Mouse (Mus musculus) forebrain, embryonic 15.5 days (tissue): ENCODE results near the gene Cbr4. TPM values are rescaled to one million over a fixed set of nuclear protein-coding genes. Genes with fewer than 3 reads are reported as not detected.

Experiments used
- ATAC-seq: fragments of 200-750 bp; cut with Nextera tagmentation; replicated peaks from 2 replicates; pipeline ENCODE4 v1.8.0; 2017; ENCODE audit warnings: mild to moderate bottlenecking, moderate TSS enrichment, moderate library complexity
- H3K27ac ChIP-seq: fragments of 300-500 bp; sonication (generic); replicated peaks from 2 replicates; pipeline ENCODE4 v1.5.1; 2015; ENCODE audit warnings: mild to moderate bottlenecking, inconsistent platforms
- H3K27me3 ChIP-seq: fragments of 300-500 bp; sonication (generic); 2 replicates; pipeline ENCODE4 v1.6.1; 2015; ENCODE audit warnings: inconsistent platforms
- H3K36me3 ChIP-seq: fragments of 300-500 bp; sonication (generic); 2 replicates; pipeline ENCODE4 v1.6.1; 2015; ENCODE audit warnings: mild to moderate bottlenecking, inconsistent platforms
- H3K4me1 ChIP-seq: fragments of 300-500 bp; sonication (generic); 2 replicates; pipeline ENCODE4 v1.6.1; 2015; ENCODE audit warnings: inconsistent platforms
- H3K4me2 ChIP-seq: fragments of 300-500 bp; sonication (generic); replicated peaks from 2 replicates; pipeline ENCODE4 v1.6.1; 2015; ENCODE audit warnings: mild to moderate bottlenecking, inconsistent platforms
- H3K4me3 ChIP-seq: fragments of 300-500 bp; sonication (generic); 2 replicates; pipeline ENCODE4 v1.5.1; 2015; ENCODE audit warnings: mild to moderate bottlenecking, inconsistent platforms
- H3K9ac ChIP-seq: fragments of 300-500 bp; sonication (generic); replicated peaks from 2 replicates; pipeline ENCODE4 v1.6.1; 2015; ENCODE audit warnings: mild to moderate bottlenecking, inconsistent platforms
- H3K9me3 ChIP-seq: fragments of 300-500 bp; sonication (generic); 2 replicates; pipeline ENCODE4 v1.6.1; 2016; ENCODE audit warnings: inconsistent platforms
- WGBS: fragments of 180-500 bp; shearing (Covaris S2); methylation state at CpG from one replicate; pipeline ENCODE4 v1.1.7; 2015; ENCODE audit warnings: mixed read lengths; 5-methylcytosine and 5-hydroxymethylcytosine counted together
- polyA plus RNA-seq: library from polyadenylated mRNA; unstranded; fragments of >200 nt; fragmentation: Nextera tagmentation; extraction: Ambion mirVana; gene quantifications from 2 replicates; pipeline ENCODE4 v1.2.1, GENCODE M21; 2015

Gene Cbr4
- polyA plus RNA-seq, 1 experiment from 2014 or later: 23.8 TPM

DNA sequence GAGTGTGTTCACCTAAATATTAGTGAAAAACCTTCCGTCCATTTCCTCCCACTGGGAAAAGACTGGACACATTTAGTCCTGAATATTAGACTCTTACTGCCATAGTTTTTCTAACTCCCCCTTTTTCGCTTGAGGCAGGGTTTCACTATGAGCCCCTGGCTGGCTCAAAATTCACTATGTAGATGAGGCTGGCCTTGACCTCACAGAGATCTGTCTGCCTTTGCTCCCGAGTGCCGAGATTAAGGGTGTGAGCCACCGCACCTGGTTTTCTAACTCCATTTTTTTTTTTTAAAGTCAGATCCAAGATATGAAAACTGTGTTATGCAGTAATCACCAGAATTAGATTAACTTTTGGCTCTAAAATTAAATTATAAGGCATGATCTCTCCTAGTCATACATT, 45.3 kb downstream of the Cbr4 start:
- Histone ChIP-seq H3K27me3 (no peaks in the 10 kb centered on the region), H3K36me3 (no peaks in the 10 kb centered on the region), H3K27ac (no peak overlapping the region), H3K9me3 (no peaks in the 10 kb centered on the region), H3K9ac (no peak overlapping the region), H3K4me3 (no peak overlapping the region), H3K4me2 (no peak overlapping the region), H3K4me1 (no peaks in the 10 kb centered on the region)
- no peak for ATAC-seq
- 88% methylated on average over 5 of the region's 5 CpGs for WGBS

GRCm38 (mm10) chr8:61533356-61533926, 45.9 kb downstream of the Cbr4 start:
- Histone ChIP-seq H3K27ac (no peak overlapping the region), H3K4me3 (no peak overlapping the region), H3K9ac (no peak overlapping the region), H3K27me3 (no peaks in the 10 kb centered on the region), H3K4me1 (no peaks in the 10 kb centered on the region), H3K4me2 (no peak overlapping the region), H3K9me3 (no peaks in the 10 kb centered on the region), H3K36me3 (no peaks in the 10 kb centered on the region)
- no peak for ATAC-seq
- 54% methylated on average over 16 of the region's 16 CpGs for WGBS

DNA sequence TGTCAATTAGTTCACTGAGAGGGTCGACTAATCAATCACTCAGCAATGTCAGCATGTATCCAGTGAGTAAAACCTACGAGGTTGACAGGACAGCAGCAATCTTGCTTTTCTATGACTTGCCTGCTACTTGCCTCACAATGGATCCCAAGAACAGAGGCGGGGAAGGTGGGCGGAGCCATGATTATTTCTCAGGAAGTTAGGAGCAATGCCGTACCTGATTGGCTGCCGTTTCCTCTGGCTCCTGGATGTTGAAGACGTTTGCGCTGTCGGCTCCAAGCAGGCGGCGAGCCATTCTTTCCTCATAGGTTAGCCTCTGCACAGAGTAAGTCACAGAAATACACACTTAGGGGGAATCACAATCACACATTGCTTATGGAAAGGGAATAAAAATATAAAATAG, 47.9 kb downstream of the Cbr4 start:
- Histone ChIP-seq H3K9ac (no peak overlapping the region), H3K4me1 (no peaks in the 10 kb centered on the region), H3K9me3 (no peaks in the 10 kb centered on the region), H3K27me3 (no peaks in the 10 kb centered on the region), H3K27ac (no peak overlapping the region), H3K4me3 (no peak overlapping the region), H3K36me3 (no peaks in the 10 kb centered on the region), H3K4me2 (no peak overlapping the region)
- WGBS: 81% methylated on average over 11 of the region's 11 CpGs
- ATAC-seq: no peak

GRCm38 (mm10) chr8:61537471-61537870, 49.9 kb downstream of the Cbr4 start:
- H3K9ac ChIP-seq: no peak overlapping the region
- H3K36me3 ChIP-seq: no peaks in the 10 kb centered on the region
- 91% methylated on average over 5 of the region's 5 CpGs for WGBS
- H3K27me3 ChIP-seq: no peaks in the 10 kb centered on the region
- H3K4me3 ChIP-seq: no peak overlapping the region
- no peak overlapping the region for H3K4me2 ChIP-seq
- no peak for ATAC-seq
- no peak overlapping the region for H3K27ac ChIP-seq
- H3K9me3 ChIP-seq: no peaks in the 10 kb centered on the region
- no peaks in the 10 kb centered on the region for H3K4me1 ChIP-seq

DNA sequence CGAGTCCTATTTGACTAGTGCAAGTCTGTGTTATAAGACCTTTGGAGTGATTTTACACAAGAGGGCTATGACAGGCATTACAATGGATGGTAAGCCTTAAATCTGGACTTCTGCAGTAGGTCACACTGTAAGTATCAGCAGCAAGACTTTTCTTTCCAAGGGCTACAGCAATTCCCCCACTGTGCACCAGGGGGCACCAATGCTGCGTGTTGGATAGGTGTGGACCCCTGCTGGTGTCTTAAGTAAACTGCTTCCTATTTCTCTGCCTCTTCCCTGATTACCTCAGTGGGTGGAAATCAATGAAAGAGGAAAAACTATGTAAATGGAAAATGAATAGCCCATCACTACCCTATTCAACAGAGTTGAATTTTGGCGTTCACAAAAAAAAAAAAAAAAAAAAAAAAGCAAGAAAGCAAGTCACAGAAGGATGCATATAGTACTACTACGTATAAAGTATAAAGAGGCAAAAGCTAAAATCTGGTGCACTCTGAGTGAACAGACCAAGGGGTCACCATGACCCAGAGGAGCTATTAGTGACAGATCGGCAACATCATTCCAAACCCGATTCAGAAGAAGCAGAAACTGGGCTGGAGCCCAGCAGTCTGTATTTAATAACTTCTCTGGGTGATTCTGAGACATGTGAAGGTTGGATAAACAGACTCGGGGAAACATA, 52.4 kb downstream of the Cbr4 start:
- H3K27me3 ChIP-seq: no peaks in the 10 kb centered on the region
- ATAC-seq: peak; percentile 72
- no peaks in the 10 kb centered on the region for H3K36me3 ChIP-seq
- H3K4me1 ChIP-seq: no peaks in the 10 kb centered on the region
- H3K4me3 ChIP-seq: no peak overlapping the region
- H3K9ac ChIP-seq: no peak overlapping the region
- no peaks in the 10 kb centered on the region for H3K9me3 ChIP-seq
- no peak overlapping the region for H3K4me2 ChIP-seq
- no peak overlapping the region for H3K27ac ChIP-seq
- WGBS: 50% methylated on average over 7 of the region's 7 CpGs

DNA sequence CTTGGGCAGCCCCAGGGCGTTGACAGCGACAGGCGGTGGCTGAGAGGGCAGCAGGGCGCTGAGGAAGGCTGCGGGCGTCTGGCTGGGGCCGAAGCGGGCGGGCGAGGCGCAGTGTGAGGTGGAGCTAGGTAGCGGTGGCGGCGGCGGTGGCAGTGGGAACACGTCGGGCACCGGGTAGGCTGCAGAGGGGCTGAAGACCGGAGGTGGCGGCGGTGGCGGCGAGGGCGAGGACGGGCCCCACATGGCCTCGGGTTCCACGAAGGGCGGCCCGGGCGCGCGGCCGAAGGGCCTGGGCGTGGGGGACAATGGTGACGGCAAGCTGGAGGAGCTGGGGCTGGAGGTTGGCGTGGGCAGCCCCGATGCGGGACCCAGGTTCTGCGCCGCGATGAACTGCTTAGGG, 62.1 kb downstream of the Cbr4 start:
- Histone ChIP-seq H3K9ac (no peak overlapping the region), H3K9me3 (no peaks in the 10 kb centered on the region), H3K4me3 (no peak overlapping the region), H3K36me3 (peaks cover 13% of the 10 kb centered on the region), H3K4me2 (no peak overlapping the region), H3K27me3 (no peaks in the 10 kb centered on the region), H3K27ac (no peak overlapping the region), H3K4me1 (no peaks in the 10 kb centered on the region)
- 80% methylated on average over 41 of the region's 41 CpGs for WGBS
- ATAC-seq: 0 out of 2 replicates have a peak, but pooled peaks have one; percentile 23

GRCm38 (mm10) chr8:61550006-61550748, 62.6 kb downstream of the Cbr4 start:
- Histone ChIP-seq H3K4me3 (no peak overlapping the region), H3K4me1 (no peaks in the 10 kb centered on the region), H3K4me2 (no peak overlapping the region), H3K27ac (no peak overlapping the region), H3K9ac (no peak overlapping the region), H3K9me3 (no peaks in the 10 kb centered on the region), H3K27me3 (no peaks in the 10 kb centered on the region), H3K36me3 (peaks cover 13% of the 10 kb centered on the region)
- 66% methylated on average over 27 of the region's 27 CpGs for WGBS
- ATAC-seq: no peak

- H3K27ac ChIP-seq: no peak overlapping the region
- no peaks in the 10 kb centered on the region for H3K27me3 ChIP-seq
- H3K4me1 ChIP-seq: no peaks in the 10 kb centered on the region
- H3K36me3 ChIP-seq: peaks cover 13% of the 10 kb centered on the region
- H3K4me3 ChIP-seq: no peak overlapping the region
- WGBS: 66% methylated on average over 6 of the region's 6 CpGs
- ATAC-seq: no peak
- H3K9me3 ChIP-seq: no peaks in the 10 kb centered on the region
- no peak overlapping the region for H3K9ac ChIP-seq
- no peak overlapping the region for H3K4me2 ChIP-seq
These were observed 64.7 kb downstream of the Cbr4 start for GRCm38 (mm10) chr8:61552221-61552620.

DNA sequence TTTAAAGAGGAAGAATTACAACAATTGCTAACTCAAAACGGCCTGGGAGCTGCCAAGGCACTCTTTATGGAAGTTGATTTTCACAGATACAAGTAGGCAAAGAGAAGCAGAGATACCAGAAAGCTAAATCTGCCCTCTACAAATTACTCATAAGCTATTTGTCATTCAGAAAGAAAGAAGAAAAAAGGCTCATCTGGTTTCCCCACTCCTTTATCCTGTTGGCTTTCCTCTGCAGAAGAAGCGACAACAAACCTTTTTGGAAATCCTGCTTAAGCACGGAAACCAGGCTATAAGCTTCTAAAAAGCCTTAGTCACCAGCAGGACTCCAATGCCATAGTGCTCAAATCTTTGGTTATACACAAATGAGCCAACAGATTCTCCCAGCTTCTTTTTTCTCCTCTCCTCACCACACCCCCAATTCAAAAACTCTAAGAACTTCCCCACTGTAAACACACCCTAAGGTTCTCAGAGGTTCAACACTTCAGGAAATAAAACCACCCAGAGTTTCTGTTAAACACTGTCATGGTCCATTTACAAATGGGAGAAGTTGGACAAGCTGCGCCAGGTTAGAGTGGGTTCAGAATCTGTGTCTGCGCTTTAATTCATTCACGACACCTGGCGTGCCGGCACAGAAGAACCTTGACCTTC, 65.3 kb downstream of the Cbr4 start:
- no peaks in the 10 kb centered on the region for H3K27me3 ChIP-seq
- WGBS: 80% methylated on average over 8 of the region's 8 CpGs

DNA sequence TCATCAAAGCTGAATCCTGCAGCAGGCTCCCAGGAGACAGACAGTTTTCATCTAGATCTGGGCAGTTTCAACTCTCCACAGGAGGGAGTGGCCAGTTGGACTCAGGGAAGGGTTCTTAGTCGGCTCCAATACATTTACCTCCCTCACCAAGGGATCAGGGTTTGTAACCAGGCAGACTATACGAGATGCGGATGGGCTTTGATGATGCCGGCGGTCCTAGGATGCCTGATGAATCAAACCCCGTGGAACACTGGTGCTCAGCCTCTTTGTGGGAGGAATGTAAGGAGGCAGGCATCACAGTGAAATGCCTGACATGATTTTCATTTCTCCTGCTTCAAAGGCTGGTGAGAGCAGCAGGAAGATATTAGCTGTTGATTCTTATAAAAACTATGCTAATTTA, 67.8 kb downstream of the Cbr4 start:
- WGBS: 55% methylated on average over 6 of the region's 6 CpGs
- no peaks in the 10 kb centered on the region for H3K36me3 ChIP-seq

More for the DNA sequence above, 65.3 kb downstream of the Cbr4 start:
- no peak for ATAC-seq
- no peaks in the 10 kb centered on the region for H3K9me3 ChIP-seq
- peaks cover 13% of the 10 kb centered on the region for H3K36me3 ChIP-seq
- no peak overlapping the region for H3K9ac ChIP-seq
- no peak overlapping the region for H3K27ac ChIP-seq
- H3K4me2 ChIP-seq: no peak overlapping the region
- no peaks in the 10 kb centered on the region for H3K4me1 ChIP-seq
- H3K4me3 ChIP-seq: no peak overlapping the region

GRCm38 (mm10) chr8:61556219-61556618, 68.7 kb downstream of the Cbr4 start:
- Histone ChIP-seq H3K9me3 (no peaks in the 10 kb centered on the region), H3K4me2 (no peak overlapping the region), H3K27me3 (no peaks in the 10 kb centered on the region), H3K27ac (no peak overlapping the region), H3K4me3 (no peak overlapping the region), H3K36me3 (no peaks in the 10 kb centered on the region), H3K9ac (no peak overlapping the region), H3K4me1 (no peaks in the 10 kb centered on the region)
- WGBS: 65% methylated on average over 8 of the region's 8 CpGs
- ATAC-seq: no peak

More for the DNA sequence above, 67.8 kb downstream of the Cbr4 start:
- Histone ChIP-seq H3K9ac (no peak overlapping the region), H3K9me3 (no peaks in the 10 kb centered on the region), H3K4me1 (no peaks in the 10 kb centered on the region), H3K4me2 (no peak overlapping the region), H3K27me3 (no peaks in the 10 kb centered on the region), H3K4me3 (no peak overlapping the region), H3K27ac (no peak overlapping the region)
- ATAC-seq: no peak
